Mouse (Mus musculus) liver, embryonic 14.5 days (tissue): ENCODE results near the gene Cblc. TPM values are rescaled to one million over a fixed set of nuclear protein-coding genes. Genes with fewer than 3 reads are reported as not detected.

Source experiments
- ATAC-seq: fragments of 200-750 bp; cut with Nextera tagmentation; 2 replicates; pipeline ENCODE4 v1.8.0; 2017; ENCODE audit warnings: moderate number of reproducible peaks, mild to moderate bottlenecking, moderate library complexity; ENCODE audit not compliant: insufficient read depth
- DNase-seq, 3 experiments: peaks; one replicate each; pipeline ENCODE4 v3.0.0-alpha.2; 2012 to 2013; ENCODE audit warnings: low read depth in 3 of 3, low spot score in 3 of 3
- H3K27ac ChIP-seq: fragments of 300-500 bp; sonication (generic); 2 replicates; pipeline ENCODE4 v1.5.1; 2014; ENCODE audit warnings: moderate library complexity, mild to moderate bottlenecking, control low read depth, inconsistent platforms
- H3K27me3 ChIP-seq: fragments of 300-500 bp; sonication (generic); 2 replicates; pipeline ENCODE4 v1.6.1; 2014; ENCODE audit warnings: mild to moderate bottlenecking, low read length, moderate library complexity; ENCODE audit not compliant: control insufficient read depth, insufficient read depth
- H3K36me3 ChIP-seq: fragments of 300-500 bp; sonication (generic); replicated peaks from 2 replicates; pipeline ENCODE4 v1.6.1; 2014; ENCODE audit warnings: low read depth; ENCODE audit not compliant: control insufficient read depth, insufficient read depth
- H3K4me1 ChIP-seq, 2 experiments: fragments of 200-500 bp in 1 of 2; fragments of 300-500 bp in 1 of 2; sonication (generic) in 1 of 2; replicated peaks; 2 replicates each; pipeline ENCODE4 v1.6.1; 2012 to 2014; ENCODE audit warnings: antibody characterized with exemption in 1 of 2, inconsistent platforms in 1 of 2, low read length in 1 of 2; ENCODE audit not compliant: control insufficient read depth in 2 of 2, insufficient read depth in 2 of 2
- H3K4me2 ChIP-seq: fragments of 300-500 bp; sonication (generic); 2 replicates; pipeline ENCODE4 v1.6.1; 2014; ENCODE audit warnings: low read depth, mild to moderate bottlenecking, control low read depth, moderate library complexity
- H3K4me3 ChIP-seq, 2 experiments: fragments of 200-500 bp in 1 of 2; fragments of 300-500 bp in 1 of 2; sonication (generic) in 1 of 2; 2 replicates each; pipeline ENCODE4 v1.5.1; 2012 to 2014; ENCODE audit warnings: low read depth in 2 of 2, low read length in 2 of 2, mild to moderate bottlenecking in 2 of 2, control low read depth in 1 of 2, inconsistent platforms in 1 of 2, moderate library complexity in 1 of 2; ENCODE audit not compliant: insufficient read depth in 1 of 2
- H3K9ac ChIP-seq: fragments of 300-500 bp; sonication (generic); replicated peaks from 2 replicates; pipeline ENCODE4 v1.6.1; 2014; ENCODE audit warnings: mild to moderate bottlenecking, control low read depth, moderate library complexity
- H3K9me3 ChIP-seq: fragments of 300-500 bp; sonication (generic); 2 replicates; pipeline ENCODE4 v1.6.1; 2016; ENCODE audit warnings: low read length, mixed read lengths; ENCODE audit not compliant: control insufficient read depth
- CTCF ChIP-seq: IDR thresholded peaks from 2 replicates; pipeline ENCODE4 v1.5.1; 2016; ENCODE audit warnings: antibody characterized with exemption, low read depth, control low read depth
- EP300 ChIP-seq: IDR thresholded peaks from 2 replicates; pipeline ENCODE4 v1.6.1; 2016; ENCODE audit warnings: antibody characterized with exemption, low read depth
- WGBS: fragments of 180-500 bp; shearing (Covaris S2); extraction: QIAGEN DNeasy Blood & Tissue Kit; methylation state at CpG from one replicate; pipeline ENCODE4 v1.1.7; 2014; ENCODE audit not compliant: insufficient replicate concordance; 5-methylcytosine and 5-hydroxymethylcytosine counted together
- polyA plus RNA-seq, 2 experiments: library from polyadenylated mRNA; depleted of rRNA in 1 of 2; stranded (reverse) in 1 of 2; unstranded in 1 of 2; fragments of >200 nt; fragmentation: Nextera tagmentation in 1 of 2; extraction: Ambion mirVana in 1 of 2; gene quantifications; 2 replicates each; pipeline versions ENCODE4 v1.2.1 to v1.2.3; 2012 to 2014

Cblc gene
- polyA plus RNA-seq, 2 experiments: 0.95 to 1.1 TPM

DNA sequence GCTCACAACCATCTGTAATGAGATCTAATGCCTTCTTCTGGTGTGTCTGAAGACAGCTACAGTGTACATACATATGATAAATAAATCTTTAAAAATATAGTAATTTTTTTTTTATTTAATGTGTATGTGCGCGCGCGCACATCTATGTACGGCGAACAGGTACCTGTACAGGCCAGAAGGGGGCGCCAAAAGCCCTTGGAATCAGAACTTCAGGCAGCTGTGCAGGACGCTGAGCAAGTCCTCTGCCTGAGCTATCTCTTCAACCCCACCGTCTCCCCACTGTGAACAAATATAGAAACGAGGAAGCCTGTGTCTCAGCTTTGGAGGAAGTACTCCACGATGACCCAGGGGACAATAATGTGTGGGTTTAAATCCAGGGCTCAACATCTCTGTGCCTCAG, 56.3 kb downstream of the Cblc start:
- WGBS: 57% methylated on average over 11 of the region's 11 CpGs
- no peak overlapping the region for H3K4me3 ChIP-seq
- no peak overlapping the region for H3K4me2 ChIP-seq
- H3K27me3 ChIP-seq: no peaks in the 10 kb centered on the region
- no peaks in the 10 kb centered on the region for H3K9me3 ChIP-seq
- peaks cover 17 to 27% of the 10 kb centered on the region in 2 experiments for H3K4me1 ChIP-seq
- H3K36me3 ChIP-seq: no peaks in the 10 kb centered on the region
- TF ChIP-seq EP300 (no peak), CTCF (peak; percentile 53)
- H3K9ac ChIP-seq: no peak overlapping the region
- H3K27ac ChIP-seq: no peak overlapping the region
- DNase-seq: no peak
- no peak for ATAC-seq

DNA sequence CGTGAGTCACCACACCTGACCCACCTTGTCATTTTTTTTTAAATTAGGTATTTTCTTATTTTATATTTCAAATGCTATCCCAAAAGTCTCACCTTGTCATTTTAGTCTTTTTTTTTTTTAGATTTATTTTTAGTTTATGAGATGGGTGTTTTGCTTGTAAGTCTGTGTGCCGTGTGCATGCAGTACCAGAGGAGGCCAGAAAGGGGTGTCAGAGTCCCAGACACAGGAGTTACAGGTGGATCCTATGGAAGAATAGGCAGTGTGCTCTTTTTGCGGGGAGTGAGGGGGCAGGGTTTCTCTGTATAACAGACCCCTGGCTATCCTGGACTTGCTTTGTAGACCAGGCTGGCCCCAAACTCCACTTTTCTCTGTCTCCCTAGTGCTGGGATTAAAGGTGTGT, 57.8 kb downstream of the Cblc start:
- Histone ChIP-seq H3K9me3 (no peaks in the 10 kb centered on the region), H3K4me3 (no peak overlapping the region), H3K4me2 (no peak overlapping the region), H3K27ac (no peak overlapping the region), H3K9ac (no peak overlapping the region), H3K27me3 (no peaks in the 10 kb centered on the region), H3K4me1 (peaks cover 17 to 27% of the 10 kb centered on the region in 2 experiments), H3K36me3 (no peaks in the 10 kb centered on the region)
- no peak for DNase-seq
- TF ChIP-seq EP300 (no peak), CTCF (peak; percentile 53)
- ATAC-seq: no peak
- 72% methylated on average over 3 of the region's 3 CpGs for WGBS

DNA sequence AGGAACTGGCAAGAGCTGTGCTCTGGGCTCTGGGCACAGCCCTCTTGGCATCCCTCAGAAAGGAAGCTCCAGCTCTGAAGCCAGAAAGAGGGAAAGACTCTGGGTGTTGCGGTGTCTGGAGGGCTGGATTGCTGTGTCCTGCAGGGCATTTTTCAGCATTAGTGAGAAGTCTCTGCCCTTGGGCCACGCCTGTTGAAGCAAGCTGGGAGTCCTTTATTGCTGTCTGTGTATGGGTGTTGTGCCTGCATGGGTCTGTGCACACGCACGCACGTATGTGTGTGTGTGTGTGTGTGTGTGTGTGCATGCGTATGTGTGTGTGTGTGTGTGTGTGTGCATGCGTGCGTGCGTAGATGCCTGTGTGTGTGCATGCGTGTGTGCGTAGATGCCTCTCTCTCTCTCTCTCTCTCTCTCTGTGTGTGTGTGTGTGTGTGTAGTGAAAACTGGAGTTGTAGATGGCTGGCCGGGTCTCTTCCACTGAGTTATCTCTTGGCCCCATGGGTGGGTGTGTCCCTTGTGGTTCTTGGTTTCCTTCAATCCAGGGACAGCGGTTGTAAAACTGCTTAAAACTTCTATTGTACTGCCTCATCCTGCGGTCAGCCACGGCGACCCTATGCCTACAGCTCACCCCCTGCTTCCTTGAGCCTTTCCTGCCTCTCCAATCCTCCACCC, 60.1 kb downstream of the Cblc start:
- peak; percentile 89 for ATAC-seq

DNA sequence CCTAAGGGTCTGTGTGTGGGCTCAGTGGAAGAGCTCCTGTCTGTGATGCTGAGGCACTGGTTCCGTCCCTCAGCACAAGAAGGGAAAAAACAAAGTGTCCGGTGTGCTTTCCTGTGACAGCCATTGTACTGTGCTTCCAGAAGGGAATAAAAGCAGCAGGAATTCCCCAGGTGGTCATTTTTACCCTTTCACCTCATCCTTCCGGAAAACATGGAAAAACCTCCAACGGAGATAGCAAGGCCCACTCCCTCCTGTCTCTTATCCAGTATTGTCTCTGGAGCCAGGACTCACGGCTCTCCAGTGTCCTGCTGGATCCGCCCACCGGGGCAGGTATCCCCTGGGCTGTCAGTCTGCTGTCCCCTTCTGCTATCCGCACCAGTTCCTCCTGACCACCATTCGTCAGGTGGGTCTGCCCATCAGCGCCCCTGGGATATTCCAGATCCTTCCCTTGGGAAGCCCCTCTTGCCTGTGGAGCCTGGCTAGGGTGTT, 62.4 kb downstream of the Cblc start:
- DNase-seq (no peak), ATAC-seq (no peak)
- no peak overlapping the region for H3K4me3 ChIP-seq
- no peaks in the 10 kb centered on the region for H3K36me3 ChIP-seq
- H3K9me3 ChIP-seq: no peaks in the 10 kb centered on the region
- 79% methylated on average over 10 of the region's 10 CpGs for WGBS
- no peak overlapping the region for H3K27ac ChIP-seq
- no peak for TF ChIP-seq CTCF
- TF ChIP-seq EP300: no peak
- no peak overlapping the region for H3K4me2 ChIP-seq
- H3K27me3 ChIP-seq: no peaks in the 10 kb centered on the region
- H3K9ac ChIP-seq: no peak overlapping the region
- H3K4me1 ChIP-seq: peaks cover 12 to 16% of the 10 kb centered on the region in 2 experiments

More for the DNA sequence above, 60.1 kb downstream of the Cblc start:
- Histone ChIP-seq H3K4me3 (peak overlapping the region; percentile 20 to 25; a peak in 1 of 4 replicates), H3K9ac (no peak overlapping the region; the same call in 1 of the 2 replicates), H3K4me2 (peak overlapping the region; percentile 59), H3K27ac (peak overlapping the region; percentile 67), H3K36me3 (no peaks in the 10 kb centered on the region), H3K27me3 (no peaks in the 10 kb centered on the region), H3K9me3 (no peaks in the 10 kb centered on the region), H3K4me1 (peaks cover 15 to 21% of the 10 kb centered on the region in 2 experiments)
- WGBS: 14% methylated on average over 16 of the region's 16 CpGs
- peak; percentile 50 to 67 (median 56) for DNase-seq
- TF ChIP-seq EP300 (peak; percentile 70), CTCF (no peak)

Other genes starting within 250 kb of the Cblc start
- gene Ppp1r37, start 233.7 kb downstream of the Cblc start, polyA plus RNA-seq (2012; rRNA removed): 21.8 and 27.0 TPM in 2 replicates
- gene Ppp1r37, start 233.7 kb downstream of the Cblc start, polyA plus RNA-seq (2014; fragmentation: Nextera tagmentation; extraction: Ambion mirVana): 1.5 and 2.0 TPM in 2 replicates
- gene Zfp296, start 219.5 kb downstream of the Cblc start, polyA plus RNA-seq (2012; rRNA removed): 0.66 and 0.96 TPM in 2 replicates
- gene Zfp296, start 219.5 kb downstream of the Cblc start, polyA plus RNA-seq (2014; fragmentation: Nextera tagmentation; extraction: Ambion mirVana): 0.38 and 0.41 TPM in 2 replicates
- gene Gemin7, start 219.2 kb downstream of the Cblc start, polyA plus RNA-seq (2012; rRNA removed): 34.8 and 39.6 TPM in 2 replicates
- gene Gemin7, start 219.2 kb downstream of the Cblc start, polyA plus RNA-seq (2014; fragmentation: Nextera tagmentation; extraction: Ambion mirVana): 83.1 and 91.6 TPM in 2 replicates
- 21.3 and 23.3 TPM in 2 replicates for gene Clasrp, start 192.3 kb downstream of the Cblc start, polyA plus RNA-seq (2012; rRNA removed)
- gene Clasrp, start 192.3 kb downstream of the Cblc start, polyA plus RNA-seq (2014; fragmentation: Nextera tagmentation; extraction: Ambion mirVana): 7.5 and 8.6 TPM in 2 replicates
- 1.0 and 1.1 TPM in 2 replicates for gene Relb, start 167.4 kb downstream of the Cblc start, polyA plus RNA-seq (2012; rRNA removed)
- 0.89 and 1.2 TPM in 2 replicates for gene Relb, start 167.4 kb downstream of the Cblc start, polyA plus RNA-seq (2014; fragmentation: Nextera tagmentation; extraction: Ambion mirVana)
- gene Clptm1, start 131.8 kb downstream of the Cblc start, polyA plus RNA-seq (2012; rRNA removed): 20.6 and 20.9 TPM in 2 replicates
- gene Clptm1, start 131.8 kb downstream of the Cblc start, polyA plus RNA-seq (2014; fragmentation: Nextera tagmentation; extraction: Ambion mirVana): 44.4 and 50.4 TPM in 2 replicates
- gene Apoc2, start 118.9 kb downstream of the Cblc start, polyA plus RNA-seq (2012; rRNA removed): 494 and 507 TPM in 2 replicates
- 990 and 1,023 TPM in 2 replicates for gene Apoc2, start 118.9 kb downstream of the Cblc start, polyA plus RNA-seq (2014; fragmentation: Nextera tagmentation; extraction: Ambion mirVana)
- gene Gm44805, start 115.4 kb downstream of the Cblc start, polyA plus RNA-seq (2012; rRNA removed): 3.3 and 5.1 TPM in 2 replicates
- 29.0 and 48.5 TPM in 2 replicates for gene Gm44805, start 115.4 kb downstream of the Cblc start, polyA plus RNA-seq (2014; fragmentation: Nextera tagmentation; extraction: Ambion mirVana)
- gene Apoc4, start 115.3 kb downstream of the Cblc start, polyA plus RNA-seq (2012; rRNA removed): 90.9 and 154 TPM in 2 replicates
- 181 and 200 TPM in 2 replicates for gene Apoc4, start 115.3 kb downstream of the Cblc start, polyA plus RNA-seq (2014; fragmentation: Nextera tagmentation; extraction: Ambion mirVana)
- gene Apoc1, start 104.1 kb downstream of the Cblc start, polyA plus RNA-seq (2012; rRNA removed): 203 and 204 TPM in 2 replicates
- gene Apoc1, start 104.1 kb downstream of the Cblc start, polyA plus RNA-seq (2014; fragmentation: Nextera tagmentation; extraction: Ambion mirVana): 390 TPM in 2 replicates
- gene Apoe, start 97.6 kb downstream of the Cblc start, polyA plus RNA-seq (2012; rRNA removed): 1,802 and 2,400 TPM in 2 replicates
- 1,630 and 1,854 TPM in 2 replicates for gene Apoe, start 97.6 kb downstream of the Cblc start, polyA plus RNA-seq (2014; fragmentation: Nextera tagmentation; extraction: Ambion mirVana)
- gene Tomm40, start 81.4 kb downstream of the Cblc start, polyA plus RNA-seq (2012; rRNA removed): 53.7 and 57.3 TPM in 2 replicates
- gene Tomm40, start 81.4 kb downstream of the Cblc start, polyA plus RNA-seq (2014; fragmentation: Nextera tagmentation; extraction: Ambion mirVana): 58.2 and 75.8 TPM in 2 replicates
- gene Nectin2, start 46.3 kb downstream of the Cblc start, polyA plus RNA-seq (2012; rRNA removed): 7.8 and 8.9 TPM in 2 replicates
- 10.2 and 10.3 TPM in 2 replicates for gene Nectin2, start 46.3 kb downstream of the Cblc start, polyA plus RNA-seq (2014; fragmentation: Nextera tagmentation; extraction: Ambion mirVana)
- gene Bcam, start 25.8 kb downstream of the Cblc start, polyA plus RNA-seq (2012; rRNA removed): 6.3 and 7.6 TPM in 2 replicates
- 4.9 and 6.6 TPM in 2 replicates for gene Bcam, start 25.8 kb downstream of the Cblc start, polyA plus RNA-seq (2014; fragmentation: Nextera tagmentation; extraction: Ambion mirVana)
- gene Bcl3, start 26.0 kb upstream of the Cblc start, polyA plus RNA-seq (2012; rRNA removed): 2.7 and 3.1 TPM in 2 replicates
- gene Bcl3, start 26.0 kb upstream of the Cblc start, polyA plus RNA-seq (2014; fragmentation: Nextera tagmentation; extraction: Ambion mirVana): 3.5 and 3.8 TPM in 2 replicates
- not detected in 2 replicates for gene Gm19345, start 55.2 kb upstream of the Cblc start, polyA plus RNA-seq (2012; rRNA removed)
- not detected in 2 replicates for gene Gm19345, start 55.2 kb upstream of the Cblc start, polyA plus RNA-seq (2014; fragmentation: Nextera tagmentation; extraction: Ambion mirVana)
- 0.04 TPM in 1 of 2 replicates, not detected in the other for gene Ceacam16, start 64.5 kb upstream of the Cblc start, polyA plus RNA-seq (2012; rRNA removed)
- 0.08 TPM in 1 of 2 replicates, not detected in the other for gene Ceacam16, start 64.5 kb upstream of the Cblc start, polyA plus RNA-seq (2014; fragmentation: Nextera tagmentation; extraction: Ambion mirVana)
- 0.01 TPM in 1 of 2 replicates, not detected in the other for gene Ceacam19, start 91.2 kb upstream of the Cblc start, polyA plus RNA-seq (2012; rRNA removed)
- not detected in 2 replicates for gene Ceacam19, start 91.2 kb upstream of the Cblc start, polyA plus RNA-seq (2014; fragmentation: Nextera tagmentation; extraction: Ambion mirVana)
- gene Pvr, start 124.4 kb upstream of the Cblc start, polyA plus RNA-seq (2012; rRNA removed): 2.3 and 2.6 TPM in 2 replicates
- 0.95 and 1.8 TPM in 2 replicates for gene Pvr, start 124.4 kb upstream of the Cblc start, polyA plus RNA-seq (2014; fragmentation: Nextera tagmentation; extraction: Ambion mirVana)
- 0.15 and 0.24 TPM in 2 replicates for gene Igsf23, start 153.9 kb upstream of the Cblc start, polyA plus RNA-seq (2012; rRNA removed)
- 0.11 TPM in 1 of 2 replicates, not detected in the other for gene Igsf23, start 153.9 kb upstream of the Cblc start, polyA plus RNA-seq (2014; fragmentation: Nextera tagmentation; extraction: Ambion mirVana)
- gene Ceacam20, start 168.6 kb upstream of the Cblc start, polyA plus RNA-seq (2012; rRNA removed): not detected in 2 replicates
- not detected in 2 replicates for gene Ceacam20, start 168.6 kb upstream of the Cblc start, polyA plus RNA-seq (2014; fragmentation: Nextera tagmentation; extraction: Ambion mirVana)
- gene Nlrp9b, start 194.7 kb upstream of the Cblc start, polyA plus RNA-seq (2012; rRNA removed): not detected in 2 replicates
- gene Nlrp9b, start 194.7 kb upstream of the Cblc start, polyA plus RNA-seq (2014; fragmentation: Nextera tagmentation; extraction: Ambion mirVana): not detected in 2 replicates